In genomic region chr1:180571018-180571589, GRCm38 (mm10) we compare ENCODE assay signal across 9 mouse cellular contexts. TPM values are rescaled to one million over a fixed set of nuclear protein-coding genes. Genes with fewer than 3 reads are reported as not detected.
DNase-seq lines count a peak whose midpoint lies in the region; ATAC-seq lines count a peak whose summit lies in the region.
"Had no signal": no experiment of that assay in that cellular context is flagged by ENCODE, and none has a peak within 500 bp of the region (broad histone marks: within the 10 kb centered on the region; RNA-seq: fewer than 3 reads in every experiment).

No protein-coding gene starts in this region.

- peaks cover 25% of the 10 kb centered on the region for H3K4me1 ChIP-seq in liver, embryonic 11.5 days (replicated peaks; ENCODE audit: control insufficient read depth, insufficient read depth, low read length)
- peaks cover 23% of the 10 kb centered on the region for H3K4me1 ChIP-seq in embryonic facial prominence, embryonic 13.5 days
- peaks cover 17% of the 10 kb centered on the region for H3K4me1 ChIP-seq in intestine, embryonic 16.5 days (ENCODE audit: control insufficient read depth, insufficient read depth, low read length)
- H3K4me1 ChIP-seq in neural tube, embryonic 12.5 days, result peaks cover 16% of the 10 kb centered on the region

- H3K27ac ChIP-seq in liver, embryonic 11.5 days (ENCODE audit: low read depth, low read length), result peak overlapping the region; percentile 43
- no peak overlapping the region for H3K27ac ChIP-seq in embryonic facial prominence, embryonic 13.5 days
- no peak overlapping the region; the same call in 1 of the 2 replicates for H3K27ac ChIP-seq in intestine, embryonic 16.5 days (ENCODE audit: low read length)
- H3K27ac ChIP-seq in neural tube, embryonic 12.5 days, result no peak overlapping the region

- H3K4me3 ChIP-seq in liver, embryonic 11.5 days (ENCODE audit: low read depth, low read length), result peak overlapping the region; percentile 91
- 0 out of 2 replicates have a peak overlapping the region, but pooled peaks have one; percentile 84 for H3K4me3 ChIP-seq in embryonic facial prominence, embryonic 13.5 days
- H3K4me3 ChIP-seq in intestine, embryonic 16.5 days (ENCODE audit: low read length), result no peak overlapping the region
- H3K4me3 ChIP-seq in neural tube, embryonic 12.5 days, result no peak overlapping the region

- peak overlapping the region; percentile 92 for H3K4me2 ChIP-seq in liver, embryonic 11.5 days
- peak overlapping the region; percentile 89 for H3K4me2 ChIP-seq in embryonic facial prominence, embryonic 13.5 days
- H3K4me2 ChIP-seq in intestine, embryonic 16.5 days (ENCODE audit: low read depth, low read length), result no peak overlapping the region
- peak overlapping the region; percentile 72 for H3K4me2 ChIP-seq in neural tube, embryonic 12.5 days (replicated peaks)

- no peak for DNase-seq in liver, embryonic 11.5 days (ENCODE audit: low spot score)
- DNase-seq in liver, result no peak
- no peak for DNase-seq in layer of hippocampus, adult 11-12 months (ENCODE audit: low spot score)
- DNase-seq: kidney, postnatal 36 days had no signal

- H3K27me3 ChIP-seq in liver, embryonic 11.5 days (replicated peaks; ENCODE audit: control insufficient read depth, insufficient read depth, low read length), result no peaks in the 10 kb centered on the region
- no peaks in the 10 kb centered on the region for H3K27me3 ChIP-seq in embryonic facial prominence, embryonic 13.5 days
- no peaks in the 10 kb centered on the region for H3K27me3 ChIP-seq in intestine, embryonic 16.5 days (replicated peaks; ENCODE audit: control insufficient read depth, insufficient read depth, low read length)
- H3K27me3 ChIP-seq in neural tube, embryonic 12.5 days (replicated peaks), result no peaks in the 10 kb centered on the region

- H3K9ac ChIP-seq in liver, embryonic 11.5 days (ENCODE audit: low read depth, low read length), result 0 out of 2 replicates have a peak overlapping the region, but pooled peaks have one; percentile 12
- H3K9ac ChIP-seq in embryonic facial prominence, embryonic 13.5 days, result no peak overlapping the region
- H3K9ac ChIP-seq in intestine, embryonic 16.5 days (ENCODE audit: low read depth, low read length), result peak overlapping the region; percentile 18; the same call in 1 of the 2 replicates
- H3K9ac ChIP-seq in neural tube, embryonic 12.5 days, result no peak overlapping the region

- ATAC-seq in liver, embryonic 11.5 days (replicated peaks; ENCODE audit: low FRiP score), result no peak
- no peak for ATAC-seq in embryonic facial prominence, embryonic 13.5 days (ENCODE audit: insufficient number of reproducible peaks, insufficient read depth, low FRiP score, low TSS enrichment, low read depth)
- no peak for ATAC-seq in intestine, embryonic 16.5 days
- no peak for ATAC-seq in neural tube, embryonic 12.5 days (ENCODE audit: low FRiP score, low read depth)
- no peak for ATAC-seq in megakaryocyte progenitor cell, adult 5-6 weeks (replicated peaks; ENCODE audit: poor library complexity)
- ATAC-seq in megakaryocyte-erythroid progenitor cell, adult 5-6 weeks (replicated peaks; ENCODE audit: low FRiP score, low TSS enrichment, poor library complexity, severe bottlenecking), result no peak

- 78% methylated on average over 8 of the region's 8 CpGs for WGBS in liver, embryonic 11.5 days
- WGBS in embryonic facial prominence, embryonic 13.5 days, result 71% methylated on average over 8 of the region's 8 CpGs
- WGBS in intestine, embryonic 16.5 days, result 71% methylated on average over 8 of the region's 8 CpGs
- 65% methylated on average over 8 of the region's 8 CpGs for WGBS in neural tube, embryonic 12.5 days

- peaks cover 20% of the 10 kb centered on the region for H3K36me3 ChIP-seq in liver, embryonic 11.5 days (ENCODE audit: control insufficient read depth, insufficient read depth, low read length)
- peaks cover 36% of the 10 kb centered on the region for H3K36me3 ChIP-seq in embryonic facial prominence, embryonic 13.5 days
- H3K36me3 ChIP-seq in intestine, embryonic 16.5 days (ENCODE audit: control insufficient read depth, insufficient read depth, low read length), result peaks cover 4% of the 10 kb centered on the region; the same call in 1 of the 2 replicates
- peaks cover 38% of the 10 kb centered on the region for H3K36me3 ChIP-seq in neural tube, embryonic 12.5 days

- no peaks in the 10 kb centered on the region for H3K9me3 ChIP-seq in liver, embryonic 11.5 days (ENCODE audit: control insufficient read depth, low read length)
- H3K9me3 ChIP-seq in embryonic facial prominence, embryonic 13.5 days, result no peaks in the 10 kb centered on the region
- H3K9me3 ChIP-seq in intestine, embryonic 16.5 days (ENCODE audit: control insufficient read depth, low read length), result no peaks in the 10 kb centered on the region
- no peaks in the 10 kb centered on the region for H3K9me3 ChIP-seq in neural tube, embryonic 12.5 days

RNA-seq across cellular contexts. Expression of gene Parp1, which starts 2.4 kb away (rescaled TPM):
- 177 and 197 TPM in 2 replicates for polyA plus RNA-seq in liver, embryonic 11.5 days (2014; fragmentation: Nextera tagmentation; extraction: Ambion mirVana)
- 119 and 137 TPM in 2 replicates for polyA plus RNA-seq in embryonic facial prominence, embryonic 13.5 days (2015; fragmentation: Nextera tagmentation; extraction: Ambion mirVana)
- polyA plus RNA-seq in intestine, embryonic 16.5 days (2015; fragmentation: Nextera tagmentation; extraction: Ambion mirVana), result 90.2 and 93.8 TPM in 2 replicates
- 184 and 187 TPM in 2 replicates for polyA plus RNA-seq in neural tube, embryonic 12.5 days (2016; fragmentation: Nextera tagmentation; extraction: Ambion mirVana)
- 70.0 and 71.1 TPM in 2 replicates for total RNA-seq in megakaryocyte progenitor cell, adult 5-6 weeks (2015)
- 194 and 197 TPM in 2 replicates for total RNA-seq in megakaryocyte progenitor cell, adult 5-6 weeks (2017)
- 113 and 133 TPM in 2 replicates for total RNA-seq in megakaryocyte-erythroid progenitor cell, adult 5-6 weeks (2014; fragmentation: Nextera tagmentation)
- total RNA-seq in megakaryocyte-erythroid progenitor cell, adult 5-6 weeks (2017), result 231 and 241 TPM in 2 replicates

Comparison
In these comparisons a context has a peak if more than half of its experiments do, and no peak if none do; other contexts are left out.
1. H3K4me3 ChIP-seq: peak in liver, embryonic 11.5 days (single experiment) and embryonic facial prominence, embryonic 13.5 days (single experiment); none in intestine, embryonic 16.5 days (single experiment) and neural tube, embryonic 12.5 days (single experiment).
2. H3K9ac ChIP-seq: peak in liver, embryonic 11.5 days (single experiment) and intestine, embryonic 16.5 days (single experiment); none in embryonic facial prominence, embryonic 13.5 days (single experiment) and neural tube, embryonic 12.5 days (single experiment).